Mouse (Mus musculus) liver, adult 2 months (tissue): ENCODE data around the gene Rpusd1.

ENCODE experiments used
- CTCF ChIP-seq: fragments of 200-500 bp; IDR thresholded peaks from 2 replicates; pipeline ENCODE4 v1.5.1; 2011; ENCODE audit warnings: low read depth, low read length, control low read depth
- POLR2A ChIP-seq: fragments of 200-500 bp; IDR thresholded peaks from 2 replicates; pipeline ENCODE4 v1.6.1; 2011; ENCODE audit warnings: low read length, control low read depth; ENCODE audit not compliant: insufficient read depth; ENCODE audit errors: extremely low read depth

GRCm38 (mm10) chr17:25735745-25736144, 8.3 kb downstream of the Rpusd1 start, which contains the start of gene Mslnl:
- TF ChIP-seq CTCF (no peak), POLR2A (no peak)
